Mouse (Mus musculus) neutrophil, adult 59 days (primary cell): ENCODE measurements around the gene Mfsd4b1. TPM values are rescaled to one million over a fixed set of nuclear protein-coding genes. Genes with fewer than 3 reads are reported as not detected.

Experiments
- total RNA-seq, 2 experiments: library from RNA; stranded (reverse); gene quantifications; 1 replicate in 1 of 2; 2 replicates in 1 of 2; pipeline ENCODE4 v1.2.4; 2023

The Mfsd4b1 gene
- total RNA-seq: not detected

GRCm38 (mm10) chr10:40024554-40025428 lies at the start of gene Mfsd4b1:
TSS of gene Mfsd4b1 (minus strand) at chr10:40025268.

GRCm38 (mm10) chr10:39986466-39986865 lies 38.6 kb downstream of the Mfsd4b1 start, which contains the start of gene Mfsd4b5:
TSS of gene Mfsd4b5 (minus strand) at chr10:39986646.

GRCm38 (mm10) chr10:39959761-39960440 lies 65.2 kb downstream of the Mfsd4b1 start, which contains the start of gene Mfsd4b3:
TSS of gene Mfsd4b3 (minus strand) at chr10:39960153.

Other genes starting within 250 kb of the Mfsd4b1 start
- 1 to 10 TPM; 1.1 to 2.1 TPM for gene Mfsd4b4, start 126.0 kb downstream of the Mfsd4b1 start, total RNA-seq
- not detected for gene Mfsd4b2, start 98.3 kb downstream of the Mfsd4b1 start, total RNA-seq
- gene Mfsd4b3, start 65.1 kb downstream of the Mfsd4b1 start, total RNA-seq: 1 to 10 TPM; 1.3 to 1.6 TPM
- gene Mfsd4b5, start 38.6 kb downstream of the Mfsd4b1 start, total RNA-seq: under 1 TPM; 0.60 to 0.62 TPM
- gene Slc16a10, start 117.0 kb upstream of the Mfsd4b1 start, total RNA-seq: 10 to 100 TPM; 22.2 to 29.1 TPM
- 1 to 10 TPM; 7.8 to 8.2 TPM for gene Rpf2, start 221.8 kb upstream of the Mfsd4b1 start, total RNA-seq
- gene Gtf3c6, start 232.8 kb upstream of the Mfsd4b1 start, total RNA-seq: 10 to 100 TPM in 1 of 2 experiments, 1 to 10 TPM in 1; 7.8 to 10.7 TPM